Mouse (Mus musculus) liver, postnatal 0 days (tissue): Measurements from ENCODE around the gene Cd27.

ENCODE experiments used
- CTCF ChIP-seq: sonication (generic); IDR thresholded peaks from 2 replicates; pipeline ENCODE4 v1.5.1; 2016; ENCODE audit warnings: antibody characterized with exemption, low read depth
- EP300 ChIP-seq: IDR thresholded peaks from 2 replicates; pipeline ENCODE4 v1.6.1; 2016; ENCODE audit warnings: antibody characterized with exemption, low read depth, mild to moderate bottlenecking

DNA sequence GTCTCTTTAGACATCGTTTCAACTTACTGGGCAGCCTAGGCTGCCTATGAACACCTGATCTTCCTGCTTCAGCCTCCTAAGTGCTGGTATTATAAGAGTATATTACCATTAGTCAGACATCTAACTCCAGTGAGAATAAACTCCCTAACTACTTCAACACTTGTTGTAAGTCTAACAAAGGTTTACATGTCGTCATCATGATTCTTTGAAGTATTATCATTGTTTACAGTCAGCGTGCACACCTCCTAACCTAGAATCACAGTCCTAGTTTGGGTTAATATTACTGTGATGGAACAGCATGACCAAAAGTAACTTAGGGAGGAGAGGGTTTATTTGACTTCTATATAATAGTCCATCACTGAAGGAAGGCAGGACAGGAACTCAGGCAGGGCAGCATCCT, 30.7 kb upstream of the Cd27 start:
- no peak for TF ChIP-seq CTCF
- TF ChIP-seq EP300: no peak
